Mouse (Mus musculus): ENCODE measurements at regions not wholly inside any gene's neighbourhood (a gene's known extent, or its start where the extent isn't known, plus 50 kb on each side); places are given as distances from the start of the nearest gene placed in this dataset.

DNA sequence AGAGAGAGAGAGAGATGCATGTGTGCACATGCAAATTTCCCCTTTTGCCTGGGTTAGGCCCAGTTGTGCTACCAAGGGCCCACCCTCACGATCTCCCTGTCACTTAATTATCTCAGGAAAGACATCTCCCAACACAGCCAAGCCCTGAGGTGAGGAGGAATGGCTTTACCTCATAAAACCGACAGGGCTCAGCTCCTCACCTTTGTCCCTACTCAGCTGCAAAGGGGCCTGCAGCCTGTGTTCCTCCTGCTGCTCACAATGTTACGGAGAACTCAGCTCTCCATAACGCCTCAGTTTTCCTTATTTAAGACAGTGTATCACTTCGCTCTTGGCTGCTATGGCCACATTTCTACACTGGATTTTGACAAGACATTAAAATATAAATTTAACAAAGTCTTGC is 133.8 kb upstream of the Lrig3 start:
- ATAC-seq (replicated peaks in 1 of 2; ENCODE audit: insufficient read depth in 1 of 2, low FRiP score in 2 of 2, low TSS enrichment in 1 of 2, low read depth in 1 of 2, poor library complexity in 2 of 2, severe bottlenecking in 2 of 2) = no peak

DNA sequence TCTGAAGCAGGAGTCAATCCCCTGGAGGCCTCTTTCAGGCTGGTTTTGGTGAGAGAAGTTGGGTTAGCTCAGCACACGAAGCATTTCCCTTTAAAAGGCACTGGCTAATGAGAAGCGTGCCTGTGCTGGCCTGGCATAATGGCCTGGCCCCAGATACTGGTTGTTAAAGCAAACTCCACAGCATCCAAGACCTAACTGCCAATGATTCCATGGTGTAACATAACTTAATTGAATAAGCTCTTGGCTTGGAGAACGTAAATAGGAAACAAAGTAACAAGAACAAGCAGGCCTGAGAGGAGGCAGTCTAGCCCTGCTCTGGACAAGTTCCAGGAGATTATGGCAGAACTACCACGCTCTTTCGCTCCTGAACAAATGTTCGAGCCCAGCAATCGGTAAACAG is 133.2 kb upstream of the Lrig3 start:
- ATAC-seq (replicated peaks in 1 of 2; ENCODE audit: insufficient read depth in 1 of 2, low FRiP score in 2 of 2, low TSS enrichment in 1 of 2, low read depth in 1 of 2, poor library complexity in 2 of 2, severe bottlenecking in 2 of 2) = no peak

GRCm38 (mm10) chr10:125833989-125834388 is 132.0 kb upstream of the Lrig3 start:
- ATAC-seq (replicated peaks in 1 of 2; ENCODE audit: insufficient read depth in 1 of 2, low FRiP score in 2 of 2, low TSS enrichment in 1 of 2, low read depth in 1 of 2, poor library complexity in 2 of 2, severe bottlenecking in 2 of 2) = no peak

GRCm38 (mm10) chr10:125838982-125839381 is 127.0 kb upstream of the Lrig3 start:
- no peak for ATAC-seq (replicated peaks in 1 of 2; ENCODE audit: insufficient read depth in 1 of 2, low FRiP score in 2 of 2, low TSS enrichment in 1 of 2, low read depth in 1 of 2, poor library complexity in 2 of 2, severe bottlenecking in 2 of 2)

DNA sequence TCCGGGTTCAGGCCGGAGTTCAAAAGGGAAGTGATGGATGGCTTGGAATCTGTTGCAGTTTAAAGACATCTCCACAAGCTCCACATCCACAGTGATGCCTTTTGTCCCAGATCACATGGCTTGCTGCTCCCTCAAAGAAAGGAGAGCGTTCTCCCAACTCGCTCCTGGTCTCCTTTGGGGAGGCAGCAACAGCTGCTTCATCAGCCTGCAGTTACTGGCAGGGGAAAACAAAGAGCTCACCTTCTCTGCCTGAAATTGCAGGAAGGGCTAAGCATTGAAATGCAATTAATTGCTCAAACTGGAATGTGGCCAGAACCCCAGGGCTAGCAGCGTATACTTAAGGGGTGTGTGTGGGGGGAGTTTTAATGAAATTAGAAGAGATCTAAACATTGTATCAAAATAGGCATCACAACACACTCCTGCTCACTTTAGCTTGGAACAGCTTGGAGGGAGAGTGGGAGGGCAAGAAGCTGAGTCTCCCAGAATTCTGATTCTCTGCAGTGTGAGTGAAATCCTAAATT is 126.3 kb upstream of the Lrig3 start:
- no peak for ATAC-seq (replicated peaks in 1 of 2; ENCODE audit: insufficient read depth in 1 of 2, low FRiP score in 2 of 2, low TSS enrichment in 1 of 2, low read depth in 1 of 2, poor library complexity in 2 of 2, severe bottlenecking in 2 of 2)

DNA sequence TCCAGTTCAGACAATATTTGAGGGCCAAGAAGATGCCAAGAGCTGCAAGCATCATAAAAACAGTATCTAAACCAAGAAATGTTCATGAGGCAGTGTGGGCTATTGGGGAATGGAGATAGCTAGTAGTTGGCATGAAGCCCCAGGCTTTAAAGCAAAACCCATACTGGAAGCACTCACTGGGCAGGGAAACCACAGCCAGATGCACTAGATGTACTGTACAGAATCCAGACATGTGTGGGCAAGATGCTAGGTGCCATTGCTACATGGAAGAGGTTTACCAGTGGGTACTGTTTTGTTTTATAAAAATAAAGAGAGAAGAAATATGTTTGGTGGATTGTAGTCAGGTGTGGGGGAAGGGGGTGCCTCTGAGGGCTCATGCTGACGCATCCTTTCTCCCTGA is 125.6 kb upstream of the Lrig3 start:
- no peak for ATAC-seq (replicated peaks in 1 of 2; ENCODE audit: insufficient read depth in 1 of 2, low FRiP score in 2 of 2, low TSS enrichment in 1 of 2, low read depth in 1 of 2, poor library complexity in 2 of 2, severe bottlenecking in 2 of 2)

GRCm38 (mm10) chr10:125844336-125844865 is 121.6 kb upstream of the Lrig3 start:
- no peak for ATAC-seq (replicated peaks in 1 of 2; ENCODE audit: insufficient read depth in 1 of 2, low FRiP score in 2 of 2, low TSS enrichment in 1 of 2, low read depth in 1 of 2, poor library complexity in 2 of 2, severe bottlenecking in 2 of 2)

DNA sequence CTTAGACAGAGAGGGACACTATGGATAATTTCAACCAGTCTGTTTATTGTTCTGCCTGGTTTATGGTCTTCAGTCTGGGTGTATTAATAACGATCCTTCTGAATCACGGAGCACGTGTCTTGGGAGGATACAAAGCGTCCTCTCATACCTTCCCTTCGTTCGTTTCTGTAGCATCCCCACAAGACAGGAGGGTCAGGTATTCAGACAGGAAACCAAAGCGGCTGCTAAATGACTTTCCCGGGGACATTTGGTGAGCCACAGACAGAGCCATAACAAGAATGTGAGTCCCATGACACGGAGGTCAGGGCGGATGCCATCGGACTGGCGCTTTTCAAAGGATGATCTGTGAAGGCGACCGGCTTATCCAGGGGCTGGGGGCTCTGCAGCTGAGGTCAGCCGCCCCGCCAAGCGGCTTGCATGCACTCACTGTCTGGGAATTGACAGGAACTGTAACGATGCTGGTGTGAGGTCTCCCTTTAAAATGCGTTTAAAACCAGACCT is 120.9 kb upstream of the Lrig3 start:
- no peak for ATAC-seq (replicated peaks in 1 of 2; ENCODE audit: insufficient read depth in 1 of 2, low FRiP score in 2 of 2, low TSS enrichment in 1 of 2, low read depth in 1 of 2, poor library complexity in 2 of 2, severe bottlenecking in 2 of 2)

DNA sequence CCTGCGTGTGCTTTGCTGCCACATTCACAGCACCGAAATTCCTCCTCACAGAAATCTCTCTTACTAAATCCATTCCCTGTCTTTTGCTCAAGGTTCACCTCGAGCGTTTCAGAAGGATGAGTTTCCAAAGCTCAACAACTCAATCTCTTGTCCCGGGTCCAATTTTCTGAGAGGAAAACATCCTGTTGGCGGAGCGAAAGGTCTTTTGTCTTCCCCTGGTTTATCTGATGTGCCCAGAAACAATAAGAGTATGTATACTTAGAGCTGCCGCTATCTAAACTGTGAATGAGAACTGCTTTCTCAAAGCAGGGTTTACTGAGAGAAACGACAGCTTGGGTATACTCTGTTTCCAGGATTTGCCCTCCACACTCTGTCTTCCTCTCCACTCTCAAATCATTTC is 115.6 kb upstream of the Lrig3 start:
- no peak for ATAC-seq (replicated peaks in 1 of 2; ENCODE audit: insufficient read depth in 1 of 2, low FRiP score in 2 of 2, low TSS enrichment in 1 of 2, low read depth in 1 of 2, poor library complexity in 2 of 2, severe bottlenecking in 2 of 2)

- no peak for ATAC-seq (replicated peaks in 1 of 2; ENCODE audit: insufficient read depth in 1 of 2, low FRiP score in 2 of 2, low TSS enrichment in 1 of 2, low read depth in 1 of 2, poor library complexity in 2 of 2, severe bottlenecking in 2 of 2)
Measured at GRCm38 (mm10) chr10:125861734-125862133, 104.2 kb upstream of the Lrig3 start.

- ATAC-seq (replicated peaks in 1 of 2; ENCODE audit: insufficient read depth in 1 of 2, low FRiP score in 2 of 2, low TSS enrichment in 1 of 2, low read depth in 1 of 2, poor library complexity in 2 of 2, severe bottlenecking in 2 of 2) = no peak
Measured at GRCm38 (mm10) chr10:125866346-125866745, 99.6 kb upstream of the Lrig3 start.

DNA sequence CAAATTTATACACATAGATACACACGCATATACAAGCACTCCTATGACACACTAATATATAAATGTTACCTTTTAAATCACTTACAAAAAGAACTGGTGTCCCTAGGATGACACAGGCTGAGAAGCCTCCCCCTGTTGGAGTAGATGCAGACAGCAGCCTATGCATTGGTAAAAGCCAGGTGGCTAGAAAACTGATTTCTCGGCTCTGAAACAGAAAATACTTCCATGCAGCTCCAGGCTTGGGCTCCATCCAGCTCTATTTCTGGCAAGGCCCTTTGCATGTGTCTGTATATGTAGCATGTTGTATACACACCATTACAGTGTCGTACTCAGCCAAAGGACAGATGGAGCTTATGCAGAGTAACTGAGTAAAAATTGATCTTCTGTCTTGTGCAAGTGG is 81.4 kb upstream of the Lrig3 start:
- no peak for ATAC-seq (replicated peaks in 1 of 2; ENCODE audit: insufficient read depth in 1 of 2, low FRiP score in 2 of 2, low TSS enrichment in 1 of 2, low read depth in 1 of 2, poor library complexity in 2 of 2, severe bottlenecking in 2 of 2)

DNA sequence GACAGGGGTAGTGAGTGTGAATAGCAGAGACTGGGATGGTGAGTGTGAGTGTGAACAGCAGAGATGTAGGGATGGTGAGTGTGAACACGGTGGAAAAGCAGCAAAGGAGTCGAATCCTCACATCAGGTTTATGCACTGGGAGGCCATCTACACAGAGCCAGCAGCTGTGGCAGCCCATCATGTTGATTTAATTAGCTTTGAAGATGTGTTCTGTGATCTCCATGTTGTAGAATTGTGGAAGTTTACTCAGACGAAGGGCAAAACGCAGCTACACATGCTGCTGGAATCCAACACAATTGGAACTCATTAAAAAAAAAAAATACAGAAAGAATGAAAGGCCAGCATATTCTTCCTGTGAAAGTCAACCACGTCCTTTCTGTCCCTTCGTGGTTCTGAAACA is 80.2 kb upstream of the Lrig3 start:
- ATAC-seq (replicated peaks in 1 of 2; ENCODE audit: insufficient read depth in 1 of 2, low FRiP score in 2 of 2, low TSS enrichment in 1 of 2, low read depth in 1 of 2, poor library complexity in 2 of 2, severe bottlenecking in 2 of 2) = no peak

- ATAC-seq (replicated peaks in 1 of 2; ENCODE audit: insufficient read depth in 1 of 2, low FRiP score in 2 of 2, low TSS enrichment in 1 of 2, low read depth in 1 of 2, poor library complexity in 2 of 2, severe bottlenecking in 2 of 2) = no peak
Measured at GRCm38 (mm10) chr10:125892122-125892521, 73.8 kb upstream of the Lrig3 start.

- ATAC-seq (replicated peaks in 1 of 2; ENCODE audit: insufficient read depth in 1 of 2, low FRiP score in 2 of 2, low TSS enrichment in 1 of 2, low read depth in 1 of 2, poor library complexity in 2 of 2, severe bottlenecking in 2 of 2) = no peak
Measured at GRCm38 (mm10) chr10:125895744-125896482, 70.1 kb upstream of the Lrig3 start.

- ATAC-seq (replicated peaks in 1 of 2; ENCODE audit: insufficient read depth in 1 of 2, low FRiP score in 2 of 2, low TSS enrichment in 1 of 2, low read depth in 1 of 2, poor library complexity in 2 of 2, severe bottlenecking in 2 of 2) = no peak
Measured at GRCm38 (mm10) chr10:125896646-125897045, 69.3 kb upstream of the Lrig3 start.

- no peak for ATAC-seq (replicated peaks in 1 of 2; ENCODE audit: insufficient read depth in 1 of 2, low FRiP score in 2 of 2, low TSS enrichment in 1 of 2, low read depth in 1 of 2, poor library complexity in 2 of 2, severe bottlenecking in 2 of 2)
Measured at GRCm38 (mm10) chr10:125899504-125899903, 66.5 kb upstream of the Lrig3 start.

GRCm38 (mm10) chr10:125900562-125900961 is 65.4 kb upstream of the Lrig3 start:
- ATAC-seq (replicated peaks in 1 of 2; ENCODE audit: insufficient read depth in 1 of 2, low FRiP score in 2 of 2, low TSS enrichment in 1 of 2, low read depth in 1 of 2, poor library complexity in 2 of 2, severe bottlenecking in 2 of 2) = peak in 1 of 2 experiments; percentile 56; a peak in 2 of 4 replicates

- ATAC-seq (replicated peaks in 1 of 2; ENCODE audit: insufficient read depth in 1 of 2, low FRiP score in 2 of 2, low TSS enrichment in 1 of 2, low read depth in 1 of 2, poor library complexity in 2 of 2, severe bottlenecking in 2 of 2) = no peak
Measured at GRCm38 (mm10) chr10:125902668-125903067, 63.3 kb upstream of the Lrig3 start.

Data from hematopoietic stem cell, adult 5-6 weeks (primary cell).